Mouse (Mus musculus) CH12.LX (cell line): Measurements from ENCODE around the gene Btla. TPM values are rescaled to one million over a fixed set of nuclear protein-coding genes. Genes with fewer than 3 reads are reported as not detected.

ENCODE experiments used
- DNase-seq: peaks from one replicate; pipeline ENCODE4 v3.0.0-alpha.2; 2013; ENCODE audit errors: extremely low read depth
- H3K27ac ChIP-seq: 2 replicates; pipeline ENCODE4 v1.5.1; 2012; ENCODE audit warnings: low read depth, mild to moderate bottlenecking, control low read depth, moderate library complexity; ENCODE audit not compliant: insufficient read depth
- H3K27me3 ChIP-seq: replicated peaks from 2 replicates; pipeline ENCODE3; 2012; ENCODE audit warnings: inconsistent platforms
- H3K36me3 ChIP-seq, 2 experiments: replicated peaks in 1 of 2; 2 replicates each; pipeline versions ENCODE3 to v1.6.1; 2012; ENCODE audit warnings: inconsistent platforms in 1 of 2, low read length in 1 of 2, mild to moderate bottlenecking in 1 of 2, mixed read lengths in 1 of 2, moderate library complexity in 1 of 2; ENCODE audit not compliant: control insufficient read depth in 1 of 2, insufficient read depth in 1 of 2
- H3K4me1 ChIP-seq, 2 experiments: 2 replicates each; pipeline ENCODE4 v1.6.1; 2012; ENCODE audit warnings: inconsistent platforms in 1 of 2, moderate library complexity in 1 of 2; ENCODE audit not compliant: insufficient read depth in 2 of 2, control insufficient read depth in 1 of 2
- H3K4me2 ChIP-seq: 2 replicates; pipeline ENCODE4 v1.6.1; 2012; ENCODE audit warnings: low read depth, mild to moderate bottlenecking, control low read depth; ENCODE audit not compliant: poor library complexity, insufficient read depth, severe bottlenecking
- H3K4me3 ChIP-seq, 3 experiments: fragments of 150-350 bp in 1 of 3; sonication (generic) in 1 of 3; replicated peaks in 1 of 3; 2 replicates each; pipeline versions ENCODE3 to v1.5.1; 2011 to 2012; ENCODE audit warnings: low read depth in 2 of 3, low read length in 2 of 3, mild to moderate bottlenecking in 2 of 3, moderate library complexity in 2 of 3, control low read depth in 1 of 3, improper control_type of control experiment in 1 of 3, inconsistent platforms in 1 of 3, mixed read lengths in 1 of 3; ENCODE audit not compliant: poor library complexity in 1 of 3
- H3K79me2 ChIP-seq: replicated peaks from 2 replicates; pipeline ENCODE4 v1.6.1; 2012; ENCODE audit warnings: mild to moderate bottlenecking, moderate library complexity; ENCODE audit not compliant: control insufficient read depth, poor library complexity, insufficient read depth, severe bottlenecking; ENCODE audit errors: extremely low read depth
- H3K9ac ChIP-seq: 2 replicates; pipeline ENCODE4 v1.6.1; 2012; ENCODE audit warnings: low read depth, mild to moderate bottlenecking, control low read depth, moderate library complexity; ENCODE audit not compliant: insufficient read depth
- H3K9me3 ChIP-seq: replicated peaks from 2 replicates; pipeline ENCODE3; 2012; ENCODE audit warnings: low read length, inconsistent platforms, mixed read lengths
- CHD1 ChIP-seq: IDR thresholded peaks from 2 replicates; pipeline ENCODE4 v1.6.1; 2012; ENCODE audit warnings: low read depth, low read length, improper control_type of control experiment, inconsistent platforms
- CHD2 ChIP-seq: IDR thresholded peaks from 2 replicates; pipeline ENCODE4 v1.6.1; 2011; ENCODE audit warnings: low read length, improper control_type of control experiment
- CTCF ChIP-seq, 2 experiments: IDR thresholded peaks in 1 of 2; conservative IDR thresholded peaks in 1 of 2; 2 replicates each; pipeline ENCODE4 v1.5.1; 2011 to 2012; ENCODE audit warnings: low read depth in 2 of 2, low read length in 2 of 2, improper control_type of control experiment in 1 of 2, inconsistent platforms in 1 of 2, mild to moderate bottlenecking in 1 of 2, moderate library complexity in 1 of 2
- EP300 ChIP-seq: IDR thresholded peaks from 2 replicates; pipeline ENCODE4 v1.6.1; 2011; ENCODE audit warnings: low read length, improper control_type of control experiment
- IRF4 ChIP-seq: IDR thresholded peaks from 2 replicates; pipeline ENCODE4 v1.6.1; 2014; ENCODE audit warnings: low read depth, mild to moderate bottlenecking, inconsistent platforms, low read length, improper control_type of control experiment
- MAFK ChIP-seq: IDR thresholded peaks from 2 replicates; pipeline ENCODE4 v1.6.1; 2011; ENCODE audit warnings: low read length, improper control_type of control experiment; ENCODE audit not compliant: insufficient replicate concordance
- MXI1 ChIP-seq: IDR thresholded peaks from 2 replicates; pipeline ENCODE4 v1.6.1; 2011; ENCODE audit warnings: mild to moderate bottlenecking, low read depth, low read length, improper control_type of control experiment
- MYC ChIP-seq: IDR thresholded peaks from 2 replicates; pipeline ENCODE4 v1.6.1; 2011; ENCODE audit warnings: low read depth, mild to moderate bottlenecking, improper control_type of control experiment, low read length
- PAX5 ChIP-seq: IDR thresholded peaks from 2 replicates; pipeline ENCODE4 v1.6.1; 2012; ENCODE audit warnings: low read length, inconsistent platforms, mixed read lengths
- UBTF ChIP-seq: IDR thresholded peaks from 2 replicates; pipeline ENCODE4 v1.6.1; 2012; ENCODE audit warnings: low read depth, mild to moderate bottlenecking, inconsistent platforms, low read length, improper control_type of control experiment, moderate library complexity
- USF2 ChIP-seq: conservative IDR thresholded peaks from 2 replicates; pipeline ENCODE4 v1.6.1; 2011; ENCODE audit warnings: low read depth, low read length, improper control_type of control experiment
- dilution Hi-C: fragments of 300-500 bp; cut with MboI; formaldehyde crosslinking; loops from 2 replicates; pipeline ENCODE4 v1.14.3; 2020; ENCODE audit warnings: low sequenced_read_pairs; ENCODE audit not compliant: extremely low pct_unique_long_range_greater_than_20kb, extremely low pct_ligation_motif_present
- in situ Hi-C: fragments of 300-500 bp; cut with MboI; formaldehyde crosslinking; loops from 3 replicates; pipeline ENCODE4 v1.14.3; 2019; ENCODE audit warnings: low sequenced_read_pairs, low pct_ligation_motif_present, low pct_unique_long_range_greater_than_20kb, mixed read lengths
- polyA plus RNA-seq: library from polyadenylated mRNA; unstranded; fragments of >175 nt; gene quantifications from 2 replicates; pipeline ENCODE4 v1.2.1, GENCODE M21; 2012; ENCODE audit warnings: low read depth; ENCODE audit not compliant: insufficient read length
- total RNA-seq, 2 experiments: library from RNA; depleted of rRNA; stranded (reverse); fragments of 300-350 nt in 1 of 2; fragments of >200 nt in 1 of 2; gene quantifications; 2 replicates each; pipeline ENCODE4 v1.2.3; 2012 to 2014

The Btla gene
- total and polyA plus RNA-seq, 3 experiments: 5.9 to 37.7 (median 25.5) TPM

- Histone ChIP-seq H3K4me1 (no peaks in the 10 kb centered on the region), H3K27ac (no peak overlapping the region), H3K4me2 (no peak overlapping the region), H3K36me3 (peaks cover 0 to 61% of the 10 kb centered on the region in 2 experiments), H3K79me2 (no peaks in the 10 kb centered on the region), H3K9me3 (no peaks in the 10 kb centered on the region), H3K9ac (no peak overlapping the region), H3K27me3 (no peaks in the 10 kb centered on the region), H3K4me3 (no peak overlapping the region)
- dilution Hi-C loops: no loop called here
- DNase-seq: no peak
- in situ Hi-C loops: no loop called here
- TF ChIP-seq USF2: no peak
- TF ChIP-seq MXI1: no peak
- no peak for TF ChIP-seq CTCF (conservative IDR thresholded peaks at IDR 0.05 in 1 of 2, IDR thresholded peaks at IDR 0.05 in 1 of 2; ENCODE audit: low read depth in 2 of 2, low read length in 2 of 2)
- TF ChIP-seq EP300: no peak
Observed at GRCm38 (mm10) chr16:45244930-45245472, 20.9 kb downstream of the Btla start.

DNA sequence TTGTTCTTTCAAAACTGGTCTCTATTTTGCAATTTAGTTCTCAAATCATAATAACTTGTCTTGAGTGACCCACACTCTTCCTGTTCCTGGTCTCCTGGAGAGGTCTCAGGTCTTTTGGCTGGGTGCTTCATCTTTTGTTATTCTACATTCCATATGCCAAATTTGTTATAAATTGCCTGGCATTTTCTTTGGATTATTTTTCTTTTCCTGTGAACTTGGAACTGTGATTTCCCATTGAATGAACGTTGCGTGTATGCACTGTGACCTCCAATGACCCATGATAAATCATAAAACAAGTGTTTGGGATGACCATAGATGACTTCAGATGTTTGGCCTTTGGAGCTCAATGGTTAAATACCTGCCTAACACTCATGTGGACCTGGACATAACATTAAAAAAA lies 25.6 kb downstream of the Btla start:
- dilution Hi-C loops (no loop called here), in situ Hi-C loops (no loop called here)
- no peak overlapping the region for H3K9ac ChIP-seq
- H3K27me3 ChIP-seq: no peaks in the 10 kb centered on the region
- H3K4me3 ChIP-seq: no peak overlapping the region
- no peaks in the 10 kb centered on the region for H3K9me3 ChIP-seq
- H3K4me2 ChIP-seq: no peak overlapping the region
- no peak for TF ChIP-seq PAX5
- no peak for TF ChIP-seq IRF4
- no peak for TF ChIP-seq CHD1
- TF ChIP-seq MYC: no peak
- TF ChIP-seq CTCF (conservative IDR thresholded peaks at IDR 0.05 in 1 of 2, IDR thresholded peaks at IDR 0.05 in 1 of 2; ENCODE audit: low read depth in 2 of 2, low read length in 2 of 2): no peak
- TF ChIP-seq MAFK: no peak
- TF ChIP-seq UBTF: no peak
- H3K27ac ChIP-seq: no peak overlapping the region
- peaks cover 0 to 48% of the 10 kb centered on the region in 2 experiments for H3K36me3 ChIP-seq
- H3K79me2 ChIP-seq: no peaks in the 10 kb centered on the region
- peaks cover 13 to 34% of the 10 kb centered on the region in 2 experiments; a peak in 3 of 4 replicates for H3K4me1 ChIP-seq
- no peak for DNase-seq

GRCm38 (mm10) chr16:45250317-45250716 lies 26.2 kb downstream of the Btla start:
- in situ Hi-C loops: no loop called here
- no peak for DNase-seq
- H3K9me3 ChIP-seq: no peaks in the 10 kb centered on the region
- H3K4me3 ChIP-seq: no peak overlapping the region
- dilution Hi-C loops: no loop called here
- no peak for TF ChIP-seq CHD2
- H3K79me2 ChIP-seq: no peaks in the 10 kb centered on the region
- no peak overlapping the region for H3K4me2 ChIP-seq
- no peak overlapping the region for H3K27ac ChIP-seq
- peaks cover 13 to 34% of the 10 kb centered on the region in 2 experiments; a peak in 3 of 4 replicates for H3K4me1 ChIP-seq
- peaks cover 0 to 46% of the 10 kb centered on the region in 2 experiments for H3K36me3 ChIP-seq
- H3K9ac ChIP-seq: no peak overlapping the region
- no peaks in the 10 kb centered on the region for H3K27me3 ChIP-seq
